Mouse (Mus musculus) hindbrain, embryonic 12.5 days (tissue): ENCODE measurements at regions not wholly inside any gene's neighbourhood (a gene's known extent, or its start where the extent isn't known, plus 50 kb on each side); places are given as distances from the start of the nearest gene placed in this dataset.
A peak's percentile ranks its signal among the peaks of the same experiment; 100 is the strongest.

Experiments used
- ATAC-seq: fragments of 200-750 bp; cut with Nextera tagmentation; 2 replicates; pipeline ENCODE4 v1.8.0; 2017; ENCODE audit warnings: moderate TSS enrichment; ENCODE audit not compliant: low FRiP score
- H3K27ac ChIP-seq: fragments of 300-500 bp; sonication (generic); 2 replicates; pipeline ENCODE4 v1.5.1; 2016; ENCODE audit warnings: mild to moderate bottlenecking
- H3K27me3 ChIP-seq: fragments of 300-500 bp; sonication (generic); 2 replicates; pipeline ENCODE4 v1.6.1; 2016; ENCODE audit warnings: mild to moderate bottlenecking
- H3K36me3 ChIP-seq: fragments of 300-500 bp; sonication (generic); 2 replicates; pipeline ENCODE4 v1.6.1; 2016; ENCODE audit warnings: mild to moderate bottlenecking
- H3K4me1 ChIP-seq: fragments of 300-500 bp; sonication (generic); 2 replicates; pipeline ENCODE4 v1.6.1; 2016
- H3K4me2 ChIP-seq: fragments of 300-500 bp; sonication (generic); replicated peaks from 2 replicates; pipeline ENCODE4 v1.6.1; 2016; ENCODE audit warnings: mild to moderate bottlenecking
- H3K4me3 ChIP-seq: fragments of 300-500 bp; sonication (generic); 2 replicates; pipeline ENCODE4 v1.5.1; 2016; ENCODE audit warnings: mild to moderate bottlenecking
- H3K9ac ChIP-seq: fragments of 300-500 bp; sonication (generic); 2 replicates; pipeline ENCODE4 v1.6.1; 2016; ENCODE audit warnings: mild to moderate bottlenecking, moderate library complexity
- H3K9me3 ChIP-seq: fragments of 300-500 bp; sonication (generic); replicated peaks from 2 replicates; pipeline ENCODE4 v1.6.1; 2016; ENCODE audit warnings: mild to moderate bottlenecking
- WGBS: fragments of 180-500 bp; shearing (Covaris S2); methylation state at CpG from one replicate; pipeline ENCODE4 v1.1.7; 2016; 5-methylcytosine and 5-hydroxymethylcytosine counted together

DNA sequence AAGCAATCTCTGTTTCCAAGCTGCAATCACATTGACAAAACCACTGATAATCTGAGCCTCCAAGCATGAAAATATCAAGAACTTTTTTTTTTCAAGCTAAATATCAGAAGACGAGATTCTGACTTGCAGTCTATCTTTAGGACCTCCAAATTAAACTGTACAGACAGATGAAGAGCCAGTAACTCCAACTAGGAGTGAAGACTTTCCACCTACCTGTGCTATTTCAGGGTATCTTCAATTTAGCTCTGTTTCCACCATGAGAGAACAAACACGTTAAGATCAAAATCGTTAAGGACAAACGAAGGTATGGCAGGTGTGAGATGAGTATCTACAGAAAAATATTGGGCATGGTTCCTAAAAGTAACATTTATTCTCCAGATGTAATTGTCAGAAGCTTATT lies 82.4 kb upstream of the Pcdh9 start:
- WGBS, result 90% methylated on average over 4 of the region's 4 CpGs
- no peak overlapping the region for H3K9ac ChIP-seq

GRCm38 (mm10) chr14:93972174-93972837 lies 81.8 kb upstream of the Pcdh9 start:
- no peak overlapping the region for H3K4me2 ChIP-seq
- no peaks in the 10 kb centered on the region for H3K4me1 ChIP-seq
- no peak overlapping the region for H3K4me3 ChIP-seq
- no peaks in the 10 kb centered on the region for H3K27me3 ChIP-seq
- H3K27ac ChIP-seq, result no peak overlapping the region
- H3K9me3 ChIP-seq, result no peaks in the 10 kb centered on the region
- no peak overlapping the region for H3K9ac ChIP-seq
- WGBS, result 84% methylated on average over 3 of the region's 3 CpGs
- ATAC-seq, result no peak
- no peaks in the 10 kb centered on the region for H3K36me3 ChIP-seq

More for the DNA sequence above, 82.4 kb upstream of the Pcdh9 start:
- no peak for ATAC-seq
- Histone ChIP-seq H3K36me3 (no peaks in the 10 kb centered on the region), H3K4me2 (no peak overlapping the region), H3K9me3 (no peaks in the 10 kb centered on the region), H3K4me3 (no peak overlapping the region), H3K27me3 (no peaks in the 10 kb centered on the region), H3K27ac (no peak overlapping the region), H3K4me1 (no peaks in the 10 kb centered on the region)

GRCm38 (mm10) chr14:93966933-93967332 lies 76.5 kb upstream of the Pcdh9 start:
- Histone ChIP-seq H3K4me3 (no peak overlapping the region), H3K27me3 (no peaks in the 10 kb centered on the region), H3K9me3 (no peaks in the 10 kb centered on the region), H3K27ac (no peak overlapping the region), H3K4me1 (no peaks in the 10 kb centered on the region), H3K9ac (no peak overlapping the region), H3K4me2 (no peak overlapping the region), H3K36me3 (no peaks in the 10 kb centered on the region)
- no peak for ATAC-seq
- 75% methylated on average over 2 of the region's 2 CpGs for WGBS

DNA sequence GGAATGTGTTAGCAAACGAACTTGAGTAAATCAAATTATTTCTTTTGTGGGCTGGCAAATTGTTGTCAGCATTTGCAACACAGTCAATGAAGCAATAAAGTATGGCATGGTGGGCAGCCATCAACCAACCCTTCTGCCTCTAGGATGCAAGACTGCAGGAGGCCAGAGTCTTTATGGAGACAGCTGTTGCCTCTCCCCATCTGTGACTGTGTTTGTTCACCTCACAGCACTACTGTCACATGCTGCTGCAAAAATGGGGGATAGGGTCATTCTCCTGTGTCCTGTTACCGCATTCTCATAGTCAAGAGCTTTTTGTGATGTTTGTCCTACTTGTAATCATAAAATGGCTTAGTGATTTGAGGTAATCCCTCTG lies 72.2 kb upstream of the Pcdh9 start:
- 57% methylated on average over 2 of the region's 2 CpGs for WGBS
- no peaks in the 10 kb centered on the region for H3K27me3 ChIP-seq
- no peak overlapping the region for H3K4me3 ChIP-seq
- H3K27ac ChIP-seq, result peak overlapping the region; percentile 30
- H3K4me2 ChIP-seq, result no peak overlapping the region
- H3K9ac ChIP-seq, result no peak overlapping the region
- H3K36me3 ChIP-seq, result no peaks in the 10 kb centered on the region
- H3K9me3 ChIP-seq, result no peaks in the 10 kb centered on the region
- H3K4me1 ChIP-seq, result no peaks in the 10 kb centered on the region
- ATAC-seq, result peak; percentile 89

DNA sequence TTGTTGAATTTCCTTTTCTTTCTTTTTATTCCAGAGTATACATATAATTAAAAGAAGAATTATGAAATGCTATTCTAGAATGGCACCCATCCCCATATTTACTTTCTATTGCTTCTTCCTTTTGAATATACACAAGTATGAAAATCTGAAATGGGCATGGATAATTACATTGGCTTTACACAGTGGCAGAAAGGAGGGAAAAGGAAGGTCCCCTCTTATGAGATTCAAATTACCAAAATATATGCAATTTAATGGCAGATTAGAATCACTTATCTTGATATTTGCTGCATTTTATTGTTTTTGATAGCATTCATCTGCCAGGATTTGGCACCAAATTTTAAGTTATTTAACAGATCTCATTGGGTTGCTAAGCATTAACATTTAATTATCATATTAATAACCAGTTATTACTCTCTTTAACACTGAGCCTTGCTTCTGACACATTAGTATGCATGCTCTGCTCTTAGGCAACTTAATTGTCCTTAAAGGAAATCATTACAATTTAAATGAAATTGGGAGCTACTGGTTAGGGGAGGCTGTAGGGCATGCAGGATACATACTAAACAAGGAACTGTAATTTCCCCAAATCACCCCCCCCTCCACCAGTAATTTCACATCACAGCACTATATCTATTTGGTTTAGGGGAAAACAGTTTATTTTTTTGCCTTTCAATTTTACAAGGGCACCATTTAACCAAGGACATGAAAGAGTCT lies 71.6 kb upstream of the Pcdh9 start:
- ATAC-seq, result peak; percentile 92
- Histone ChIP-seq H3K9me3 (no peaks in the 10 kb centered on the region), H3K4me1 (no peaks in the 10 kb centered on the region), H3K27me3 (no peaks in the 10 kb centered on the region), H3K4me3 (no peak overlapping the region), H3K4me2 (no peak overlapping the region), H3K27ac (peak overlapping the region; percentile 30), H3K36me3 (no peaks in the 10 kb centered on the region), H3K9ac (no peak overlapping the region)
